Mouse (Mus musculus) retina, postnatal 7 days (tissue): ENCODE data around the gene Asna1.

Experiments used
- DNase-seq: peaks from one replicate; pipeline ENCODE4 v3.0.0-alpha.2; 2012; ENCODE audit warnings: low read depth, low spot score

Gene Asna1

DNA sequence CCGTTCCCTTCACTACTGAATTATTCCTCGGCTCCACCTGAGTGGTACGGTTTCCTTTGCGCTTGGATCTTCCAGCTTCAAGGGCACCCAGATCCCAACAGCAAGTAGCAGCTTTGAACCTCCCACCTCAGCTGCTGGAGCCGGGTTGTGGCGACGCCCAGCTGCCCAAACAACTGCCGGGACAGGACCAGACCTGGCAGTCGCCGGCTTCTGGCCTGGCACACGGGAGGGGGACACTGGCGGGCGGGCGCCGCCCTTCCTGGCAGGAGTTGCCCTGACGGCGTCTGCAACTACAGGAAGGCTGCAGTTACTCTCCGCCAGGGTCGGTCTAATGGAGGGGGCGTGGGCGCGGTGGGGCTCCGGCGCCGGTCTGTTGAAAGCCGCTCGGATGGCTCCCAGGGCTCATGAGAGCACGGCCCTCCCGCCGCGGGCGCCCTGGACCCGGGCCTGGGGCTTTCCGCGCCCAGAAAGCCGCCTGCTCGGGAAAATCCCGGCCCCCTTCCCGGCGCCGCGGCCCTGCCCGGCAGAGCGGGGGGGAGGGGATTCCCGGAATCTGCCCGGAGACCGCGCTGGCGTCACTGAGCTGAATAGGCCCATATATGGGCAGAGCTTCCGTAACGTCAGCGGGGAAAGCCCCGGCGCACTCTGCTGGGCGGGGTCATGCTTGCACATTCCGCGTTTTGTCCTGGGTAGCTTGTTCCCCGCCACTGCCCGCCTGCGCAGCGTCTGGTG is 48.9 kb downstream of the Asna1 start:
- peak; percentile 87 for DNase-seq

GRCm38 (mm10) chr8:84975434-84975833 is 49.6 kb downstream of the Asna1 start:
- DNase-seq: no peak

DNA sequence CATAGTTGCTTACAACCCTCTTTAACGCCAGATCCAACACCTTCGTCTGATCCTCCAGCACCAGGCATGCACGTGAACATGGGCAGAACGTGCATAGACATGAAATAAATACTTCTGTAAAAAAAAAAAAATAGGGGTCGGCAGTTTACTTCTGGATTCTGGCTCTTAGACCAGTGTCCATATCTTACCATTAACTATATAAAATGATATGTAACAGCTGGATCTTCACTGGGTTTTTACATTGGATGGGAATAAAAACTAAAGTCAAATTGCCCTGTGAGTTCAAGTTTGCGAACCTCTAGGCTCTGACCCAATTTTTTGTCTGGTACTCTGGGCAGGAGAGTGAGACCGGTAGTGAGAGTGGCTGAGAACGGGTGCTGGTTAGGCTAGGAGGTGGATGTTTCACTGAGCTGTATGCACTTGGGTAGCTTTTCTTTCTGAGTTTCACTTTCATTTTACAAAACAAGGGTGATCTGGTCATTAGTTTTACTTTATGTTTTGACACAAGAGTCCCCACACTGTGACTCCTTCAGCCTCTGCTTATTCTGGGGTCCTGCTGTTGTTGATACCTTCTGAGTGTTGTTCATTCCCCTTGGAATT is 50.4 kb downstream of the Asna1 start:
- DNase-seq: no peak

- DNase-seq: no peak
These were observed 51.1 kb downstream of the Asna1 start for GRCm38 (mm10) chr8:84973803-84974542.

DNA sequence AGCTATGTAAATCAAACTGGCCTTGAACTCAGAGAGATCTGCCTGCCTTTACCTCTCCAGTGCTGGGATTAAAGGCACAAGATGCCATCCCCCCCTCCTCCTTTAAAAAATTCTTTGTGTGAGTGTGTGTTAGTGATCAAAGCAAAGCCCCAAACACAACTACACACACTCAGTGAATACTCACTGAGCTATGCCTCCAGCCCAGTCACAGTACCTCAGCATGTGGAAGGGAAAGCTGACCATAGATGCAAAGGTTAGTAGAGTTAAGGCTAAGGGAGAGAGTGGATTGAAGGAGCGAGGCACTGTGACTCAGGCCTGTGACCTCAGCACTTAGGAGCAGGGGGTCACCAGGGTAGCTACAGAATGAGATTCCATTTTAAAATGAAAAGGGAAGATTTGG is 52.0 kb downstream of the Asna1 start:
- DNase-seq: no peak

DNA sequence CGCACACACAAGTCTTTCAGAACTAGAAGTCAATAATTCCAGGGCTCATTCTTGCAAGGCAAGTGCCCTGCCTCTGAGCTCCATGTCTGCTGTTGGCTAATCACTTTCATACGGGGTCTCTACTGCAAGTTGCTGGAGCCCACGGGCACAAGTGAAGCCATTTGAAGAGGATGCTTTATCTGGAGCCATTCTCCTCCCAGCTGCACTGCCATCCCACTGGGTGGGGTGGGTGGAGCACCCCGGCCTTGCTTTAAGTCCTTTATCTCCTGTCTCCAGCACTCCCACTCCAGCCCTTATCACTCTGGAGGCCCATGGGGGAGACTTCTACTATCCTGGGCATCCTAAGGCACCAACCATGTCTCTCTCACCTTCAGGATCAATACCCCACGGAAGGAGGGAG is 54.2 kb downstream of the Asna1 start:
- no peak for DNase-seq

- DNase-seq: no peak
These were observed 54.8 kb downstream of the Asna1 start for GRCm38 (mm10) chr8:84970135-84970790.

- no peak for DNase-seq
These were observed 55.6 kb downstream of the Asna1 start, which contains the start of the genes Gm49661, Prdx2 and Rnaseh2a for GRCm38 (mm10) chr8:84969241-84970134. Gm49661 (minus strand) TSS chr8:84969433. Prdx2 (plus strand) TSS chr8:84969587. Rnaseh2a (minus strand) TSS chr8:84969767.

GRCm38 (mm10) chr8:84968650-84969049 is 56.4 kb downstream of the Asna1 start:
- DNase-seq: no peak
